Mouse (Mus musculus) midbrain, postnatal 0 days (tissue): ENCODE results near the gene Pigl. TPM values are rescaled to one million over a fixed set of nuclear protein-coding genes. Genes with fewer than 3 reads are reported as not detected.

ENCODE experiments used
- ATAC-seq: fragments of 200-750 bp; cut with Nextera tagmentation; 2 replicates; pipeline ENCODE4 v1.8.0; 2017; ENCODE audit warnings: moderate number of reproducible peaks, mild to moderate bottlenecking, moderate TSS enrichment, moderate library complexity; ENCODE audit not compliant: low FRiP score
- DNase-seq: peaks from one replicate; pipeline ENCODE4 v3.0.0-alpha.2; 2015; ENCODE audit warnings: low spot score
- H3K27ac ChIP-seq: fragments of 300-500 bp; sonication (generic); 2 replicates; pipeline ENCODE4 v1.5.1; 2014; ENCODE audit warnings: low read depth, mild to moderate bottlenecking, low read length, mixed read lengths
- H3K27me3 ChIP-seq: fragments of 300-500 bp; sonication (generic); 2 replicates; pipeline ENCODE4 v1.6.1; 2014; ENCODE audit warnings: low read length, control low read depth, mixed read lengths; ENCODE audit not compliant: insufficient read depth
- H3K36me3 ChIP-seq: fragments of 300-500 bp; sonication (generic); 2 replicates; pipeline ENCODE4 v1.6.1; 2014; ENCODE audit warnings: low read length, control low read depth, mixed read lengths; ENCODE audit not compliant: insufficient read depth
- H3K4me1 ChIP-seq: fragments of 300-500 bp; sonication (generic); 2 replicates; pipeline ENCODE4 v1.6.1; 2014; ENCODE audit warnings: mild to moderate bottlenecking, control low read depth, antibody characterized with exemption, low read length, mixed read lengths; ENCODE audit not compliant: insufficient read depth
- H3K4me2 ChIP-seq: fragments of 300-500 bp; sonication (generic); 2 replicates; pipeline ENCODE4 v1.6.1; 2014; ENCODE audit warnings: low read depth, mild to moderate bottlenecking, low read length, mixed read lengths; ENCODE audit not compliant: poor library complexity, severe bottlenecking
- H3K4me3 ChIP-seq: fragments of 300-500 bp; sonication (generic); 2 replicates; pipeline ENCODE4 v1.5.1; 2014; ENCODE audit warnings: low read depth, mild to moderate bottlenecking, low read length, moderate library complexity
- H3K9ac ChIP-seq: fragments of 300-500 bp; sonication (generic); replicated peaks from 2 replicates; pipeline ENCODE4 v1.6.1; 2014; ENCODE audit warnings: mild to moderate bottlenecking, low read length, moderate library complexity, mixed read lengths; ENCODE audit not compliant: poor library complexity, severe bottlenecking
- H3K9me3 ChIP-seq: fragments of 300-500 bp; sonication (generic); 2 replicates; pipeline ENCODE4 v1.6.1; 2016; ENCODE audit warnings: low read length, control low read depth
- CTCF ChIP-seq: IDR thresholded peaks from 2 replicates; pipeline ENCODE4 v1.5.1; 2016; ENCODE audit warnings: antibody characterized with exemption, mild to moderate bottlenecking
- WGBS: fragments of 180-500 bp; shearing (Covaris S2); extraction: QIAGEN DNeasy Blood & Tissue Kit; methylation state at CpG from one replicate; pipeline ENCODE4 v1.1.7; 2014; 5-methylcytosine and 5-hydroxymethylcytosine counted together
- polyA plus RNA-seq: library from polyadenylated mRNA; unstranded; fragments of >200 nt; fragmentation: Nextera tagmentation; extraction: Ambion mirVana; gene quantifications from 2 replicates; pipeline ENCODE4 v1.2.1, GENCODE M21; 2015
- total RNA-seq: library from RNA; depleted of rRNA; stranded (reverse); fragments of >200 nt; gene quantifications from 2 replicates; pipeline ENCODE4 v1.2.3, GENCODE M21; 2014

Pigl gene
- total and polyA plus RNA-seq, 2 experiments from 2014 or later: 6.7 to 8.0 TPM

DNA sequence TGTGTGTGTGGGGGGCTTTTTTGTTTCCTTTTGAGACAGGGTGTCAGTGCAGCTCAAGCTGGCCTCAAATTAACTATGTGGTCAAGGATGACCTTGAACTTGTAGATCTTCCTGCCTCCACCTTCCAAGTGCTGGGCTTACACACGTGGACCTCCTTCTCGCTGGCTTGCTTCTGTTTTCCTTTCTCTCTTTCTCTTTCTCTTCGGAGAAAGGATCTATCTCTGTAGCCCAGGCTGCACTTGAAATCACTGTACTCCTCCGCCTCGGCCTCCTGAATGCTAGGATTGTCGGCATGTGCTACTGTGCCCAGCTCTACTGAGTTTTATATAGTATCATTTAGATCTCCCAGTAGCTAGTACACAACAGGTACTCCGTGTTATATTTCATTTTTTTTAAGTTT is 79.3 kb downstream of the Pigl start:
- no peaks in the 10 kb centered on the region for H3K4me1 ChIP-seq

DNA sequence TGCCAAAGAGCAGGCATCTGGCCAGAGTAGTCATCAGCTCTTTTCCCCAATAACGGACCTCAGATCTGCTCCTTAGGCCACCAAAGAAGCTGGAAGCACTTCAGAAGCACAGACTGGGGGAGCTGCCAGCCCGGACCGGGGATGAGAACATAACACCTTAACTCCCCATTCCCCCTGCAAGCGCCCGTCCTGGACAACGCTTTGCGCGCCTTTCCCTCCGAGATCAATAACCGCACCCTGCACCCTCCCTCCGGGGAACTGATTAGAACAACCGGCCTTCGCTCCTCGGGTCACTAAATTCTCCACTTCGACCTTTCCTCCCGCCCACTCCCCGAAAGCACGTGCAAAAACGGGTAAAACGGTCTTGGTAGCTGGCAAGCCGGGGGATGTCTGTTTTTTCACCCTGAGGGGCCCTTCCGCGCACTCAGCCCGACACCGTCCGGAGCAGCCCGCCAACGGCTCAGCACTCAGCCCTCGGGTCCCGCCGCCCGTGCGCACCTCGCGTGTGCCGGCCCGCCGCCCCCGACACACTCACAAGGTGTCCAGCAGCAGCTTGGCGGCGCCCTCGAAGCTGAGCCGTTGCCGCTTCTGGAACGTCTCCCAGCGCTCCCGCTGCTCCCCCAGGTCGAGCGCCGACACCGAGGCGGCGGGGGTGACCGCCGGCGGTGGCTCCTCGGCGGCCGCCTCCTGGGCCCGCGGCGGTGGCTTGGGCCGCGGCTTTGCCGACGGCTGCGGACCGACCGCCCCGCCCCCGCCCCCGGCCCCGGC is 80.2 kb downstream of the Pigl start:
- no peaks in the 10 kb centered on the region for H3K27me3 ChIP-seq
- DNase-seq (peak; percentile 45), ATAC-seq (peak; percentile 80)
- H3K27ac ChIP-seq: peak overlapping the region; percentile 88
- H3K4me2 ChIP-seq: peak overlapping the region; percentile 81
- under 1% methylated on average over 68 of the region's 73 CpGs for WGBS
- TF ChIP-seq CTCF: peak; percentile 15; the same call in 1 of the 2 replicates
- H3K9me3 ChIP-seq: no peaks in the 10 kb centered on the region
- H3K36me3 ChIP-seq: no peaks in the 10 kb centered on the region
- peak overlapping the region; percentile 88 for H3K9ac ChIP-seq
- H3K4me3 ChIP-seq: peak overlapping the region; percentile 85
- H3K4me1 ChIP-seq: no peaks in the 10 kb centered on the region

More for the DNA sequence above, 79.3 kb downstream of the Pigl start:
- Histone ChIP-seq H3K9me3 (no peaks in the 10 kb centered on the region), H3K27me3 (no peaks in the 10 kb centered on the region), H3K9ac (0 out of 2 replicates have a peak overlapping the region, but pooled peaks have one; percentile 33), H3K4me3 (peak overlapping the region; percentile 85), H3K4me2 (peak overlapping the region; percentile 81), H3K27ac (no peak overlapping the region; the same call in 1 of the 2 replicates), H3K36me3 (no peaks in the 10 kb centered on the region)
- TF ChIP-seq CTCF: no peak
- DNase-seq (peak; percentile 16), ATAC-seq (no peak)
- 10% methylated on average over 7 of the region's 7 CpGs for WGBS

DNA sequence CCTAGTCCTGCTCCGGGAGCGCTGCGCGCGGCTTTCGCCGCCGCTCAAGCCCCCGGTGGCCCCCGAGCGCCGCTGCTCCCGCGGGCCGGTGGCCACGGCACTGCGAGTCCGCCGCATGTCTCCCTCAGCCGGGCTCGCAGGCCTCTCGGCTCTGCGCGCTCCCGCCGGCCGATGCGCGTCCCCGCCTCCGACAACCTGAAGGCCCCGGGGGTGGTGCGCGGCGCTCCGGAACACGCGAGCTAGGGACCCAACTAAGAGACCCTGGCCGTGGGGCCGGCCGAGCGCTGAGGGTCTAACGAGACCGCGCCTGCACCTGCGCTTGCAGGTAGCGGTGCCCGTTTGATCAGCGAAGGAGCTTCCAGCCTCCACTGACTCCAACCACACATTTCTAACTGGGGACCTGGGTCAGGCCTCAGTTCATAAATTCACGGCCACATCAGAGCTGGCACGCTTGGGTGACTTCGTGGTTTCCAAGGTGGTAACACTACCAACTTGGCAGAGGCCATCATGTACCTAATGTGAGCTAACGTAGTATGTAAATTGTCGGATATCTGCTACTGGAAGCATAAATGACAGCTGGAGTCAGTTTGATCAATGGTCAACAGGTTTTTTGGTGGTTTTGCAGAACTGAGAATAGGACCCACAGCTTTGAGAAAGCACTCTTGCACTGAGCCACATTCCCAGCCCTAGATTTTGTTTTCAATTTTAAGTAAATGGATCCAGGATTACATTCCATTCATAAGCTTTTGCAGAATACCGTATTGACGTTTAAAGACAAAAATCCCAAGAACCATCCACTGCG is 81.0 kb downstream of the Pigl start, which contains the start of gene Cenpv:
Gene Cenpv (minus strand): TSS at position 173 of the 802 bp plus-strand sequence.
- peak within 1 kb of the TSS; percentile 81 for H3K4me2 ChIP-seq
- H3K27me3 ChIP-seq: no peaks in the 10 kb centered on the region
- peak within 1 kb of the TSS; percentile 88 for H3K27ac ChIP-seq
- no peaks in the 10 kb centered on the region for H3K9me3 ChIP-seq
- H3K4me1 ChIP-seq: no peaks in the 10 kb centered on the region
- H3K9ac ChIP-seq: peak within 1 kb of the TSS; percentile 88
- peak within 1 kb of the TSS; percentile 85 for H3K4me3 ChIP-seq
- 5% methylated on average over 43 of the region's 57 CpGs for WGBS
- DNase-seq (peak; percentile 73), ATAC-seq (peak; percentile 68)
- H3K36me3 ChIP-seq: no peaks in the 10 kb centered on the region
- TF ChIP-seq CTCF: no peak

DNA sequence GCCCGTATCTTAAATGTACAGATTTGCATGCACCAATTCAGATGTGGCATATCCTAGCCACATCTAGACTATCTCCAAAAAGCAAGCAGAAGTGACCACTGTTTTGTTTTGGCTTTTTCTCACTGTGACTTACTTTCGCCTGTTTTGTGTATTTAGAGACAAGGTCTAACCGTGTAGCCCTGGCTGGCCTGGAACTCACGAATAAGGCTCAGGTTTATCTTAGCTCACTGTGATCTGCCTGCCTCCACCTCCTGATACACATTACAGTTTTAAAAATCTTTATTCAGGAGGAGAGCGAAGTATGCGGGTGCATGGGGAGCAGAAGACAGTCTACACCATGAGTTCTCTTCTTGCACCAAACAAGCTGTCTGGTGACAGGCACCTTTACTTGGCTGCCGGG is 81.9 kb downstream of the Pigl start:
- Histone ChIP-seq H3K9me3 (no peaks in the 10 kb centered on the region), H3K27me3 (no peaks in the 10 kb centered on the region), H3K27ac (no peak overlapping the region), H3K4me3 (no peak overlapping the region), H3K4me2 (no peak overlapping the region), H3K4me1 (no peaks in the 10 kb centered on the region), H3K36me3 (no peaks in the 10 kb centered on the region), H3K9ac (no peak overlapping the region)
- 79% methylated on average over 7 of the region's 7 CpGs for WGBS
- DNase-seq (no peak), ATAC-seq (no peak)
- TF ChIP-seq CTCF: no peak

DNA sequence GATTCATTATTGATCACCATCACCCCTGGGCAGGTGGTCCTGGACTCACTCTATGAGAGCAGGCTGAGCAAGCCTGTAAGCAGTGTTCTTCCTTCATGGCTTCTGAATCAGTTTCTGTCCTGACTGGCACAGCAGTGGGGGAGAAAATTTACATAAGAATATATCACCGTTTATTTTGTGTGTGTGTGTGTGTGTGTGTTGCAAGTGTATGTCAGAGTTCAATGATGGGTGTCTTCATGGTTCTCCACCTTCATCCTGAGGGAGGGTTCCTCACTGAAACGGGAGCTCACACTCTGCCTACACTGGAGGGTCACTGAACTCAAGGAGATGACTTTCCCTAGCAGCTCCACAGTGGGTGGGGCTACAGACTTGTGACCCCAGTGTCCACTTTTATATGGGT is 82.7 kb downstream of the Pigl start:
- Histone ChIP-seq H3K4me3 (no peak overlapping the region), H3K9ac (no peak overlapping the region), H3K9me3 (no peaks in the 10 kb centered on the region), H3K27ac (no peak overlapping the region), H3K4me1 (no peaks in the 10 kb centered on the region), H3K4me2 (no peak overlapping the region), H3K27me3 (no peaks in the 10 kb centered on the region), H3K36me3 (no peaks in the 10 kb centered on the region)
- no peak for TF ChIP-seq CTCF
- ATAC-seq: no peak
- DNase-seq: no peak
- WGBS: 59% methylated on average over 2 of the region's 2 CpGs

DNA sequence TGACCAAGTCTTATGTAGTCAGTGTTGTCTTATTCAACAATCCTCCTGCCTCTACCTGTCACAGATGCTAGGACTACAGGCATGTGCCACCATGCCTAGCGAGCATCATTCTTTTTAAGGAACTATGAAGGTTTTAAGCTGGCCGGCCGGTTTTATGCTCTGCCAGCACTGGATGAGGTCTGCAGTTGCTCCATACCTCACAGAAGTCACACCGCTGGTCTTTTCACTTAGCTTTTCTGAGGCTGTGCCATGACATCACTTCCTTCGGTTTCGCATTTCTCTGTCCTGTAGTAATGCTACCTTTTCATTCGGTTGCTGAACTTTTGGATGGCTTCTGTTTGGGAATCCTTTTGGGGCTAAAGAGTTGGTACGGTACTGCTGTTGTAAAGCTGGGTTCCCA is 83.3 kb downstream of the Pigl start:
- H3K9ac ChIP-seq: no peak overlapping the region
- no peaks in the 10 kb centered on the region for H3K9me3 ChIP-seq
- TF ChIP-seq CTCF: no peak
- H3K4me1 ChIP-seq: no peaks in the 10 kb centered on the region
- ATAC-seq: no peak
- 81% methylated on average over 8 of the region's 8 CpGs for WGBS
- H3K27ac ChIP-seq: no peak overlapping the region
- no peak for DNase-seq
- no peaks in the 10 kb centered on the region for H3K36me3 ChIP-seq
- no peaks in the 10 kb centered on the region for H3K27me3 ChIP-seq
- no peak overlapping the region for H3K4me3 ChIP-seq
- no peak overlapping the region for H3K4me2 ChIP-seq
